Mouse (Mus musculus) C2C12 (cell line): ENCODE measurements around the gene Clstn2. TPM values are rescaled to one million over a fixed set of nuclear protein-coding genes. Genes with fewer than 3 reads are reported as not detected.

Experiments used
- H3K27me3 ChIP-seq: one replicate; pipeline ENCODE4 v1.6.1; 2011; ENCODE audit not compliant: control insufficient read depth, insufficient read depth, insufficient read length
- H3K36me3 ChIP-seq: one replicate; pipeline ENCODE4 v1.6.1; 2011; ENCODE audit not compliant: control insufficient read depth, insufficient read depth
- H3K4me3 ChIP-seq: one replicate; pipeline ENCODE4 v1.5.1; 2011; ENCODE audit warnings: mild to moderate bottlenecking, control low read depth; ENCODE audit not compliant: poor library complexity, insufficient read depth, severe bottlenecking
- H3K79me2 ChIP-seq: one replicate; pipeline ENCODE4 v1.6.1; 2011; ENCODE audit not compliant: control insufficient read depth, insufficient read depth
- H3K79me3 ChIP-seq: one replicate; pipeline ENCODE4 v1.6.1; 2011; ENCODE audit warnings: low read depth, control low read depth
- H3ac ChIP-seq: one replicate; pipeline ENCODE3; 2011; ENCODE audit warnings: low read depth; ENCODE audit not compliant: control insufficient read depth, insufficient read length
- CEBPB ChIP-seq: IDR thresholded peaks from one replicate; pipeline ENCODE4 v1.6.1; 2011; ENCODE audit warnings: low read depth, mild to moderate bottlenecking, control low read depth, moderate library complexity
- CTCF ChIP-seq: IDR thresholded peaks from one replicate; pipeline ENCODE4 v1.5.1; 2011; ENCODE audit not compliant: control insufficient read depth, insufficient read depth, insufficient read length
- FOSL1 ChIP-seq: IDR thresholded peaks from one replicate; pipeline ENCODE4 v1.8.0; 2011; ENCODE audit warnings: mild to moderate bottlenecking, low read length; ENCODE audit not compliant: poor library complexity, insufficient read depth, severe bottlenecking
- MAX ChIP-seq: IDR thresholded peaks from one replicate; pipeline ENCODE4 v1.6.1; 2011; ENCODE audit warnings: mild to moderate bottlenecking, control low read depth
- MYOD1 ChIP-seq: IDR thresholded peaks from one replicate; pipeline ENCODE4 v1.6.1; 2011; ENCODE audit warnings: low read depth; ENCODE audit not compliant: control insufficient read depth, insufficient read length
- MYOG ChIP-seq: IDR thresholded peaks from one replicate; pipeline ENCODE4 v1.6.1; 2011; ENCODE audit not compliant: control insufficient read depth, insufficient read length; ENCODE audit errors: extremely low read depth
- USF1 ChIP-seq: IDR thresholded peaks from one replicate; pipeline ENCODE4 v1.6.1; 2011; ENCODE audit warnings: low read depth, mild to moderate bottlenecking, control low read depth, moderate library complexity
- polyA plus RNA-seq: library from polyadenylated mRNA; unstranded; fragments of >200 nt; fragmentation: generic; extraction: Trizol; gene quantifications from one replicate; pipeline ENCODE4 v1.2.1, GENCODE M21; 2012; ENCODE audit warnings: missing spikeins

Clstn2 gene
- polyA plus RNA-seq, 1 experiment: 0.01 TPM

GRCm38 (mm10) chr9:97699020-97699419 is 334.0 kb downstream of the Clstn2 start:
- Histone ChIP-seq H3K27me3 (no peaks in the 10 kb centered on the region), H3K79me2 (no peaks in the 10 kb centered on the region), H3ac (no peak overlapping the region), H3K79me3 (no peaks in the 10 kb centered on the region), H3K36me3 (no peaks in the 10 kb centered on the region), H3K4me3 (no peak overlapping the region)
- TF ChIP-seq MYOD1: no peak
- TF ChIP-seq MAX: no peak
- TF ChIP-seq MYOG: no peak
- no peak for TF ChIP-seq USF1
- TF ChIP-seq CTCF: no peak
- TF ChIP-seq CEBPB: no peak
- TF ChIP-seq FOSL1: no peak

- Histone ChIP-seq H3K79me2 (no peaks in the 10 kb centered on the region), H3ac (no peak overlapping the region), H3K27me3 (no peaks in the 10 kb centered on the region), H3K4me3 (no peak overlapping the region), H3K79me3 (no peaks in the 10 kb centered on the region), H3K36me3 (no peaks in the 10 kb centered on the region)
- TF ChIP-seq MYOD1: no peak
- TF ChIP-seq FOSL1: no peak
- TF ChIP-seq MAX: no peak
- TF ChIP-seq CEBPB: no peak
- TF ChIP-seq USF1: no peak
- TF ChIP-seq MYOG: no peak
- no peak for TF ChIP-seq CTCF
These were observed 334.9 kb downstream of the Clstn2 start for GRCm38 (mm10) chr9:97698071-97698470.

DNA sequence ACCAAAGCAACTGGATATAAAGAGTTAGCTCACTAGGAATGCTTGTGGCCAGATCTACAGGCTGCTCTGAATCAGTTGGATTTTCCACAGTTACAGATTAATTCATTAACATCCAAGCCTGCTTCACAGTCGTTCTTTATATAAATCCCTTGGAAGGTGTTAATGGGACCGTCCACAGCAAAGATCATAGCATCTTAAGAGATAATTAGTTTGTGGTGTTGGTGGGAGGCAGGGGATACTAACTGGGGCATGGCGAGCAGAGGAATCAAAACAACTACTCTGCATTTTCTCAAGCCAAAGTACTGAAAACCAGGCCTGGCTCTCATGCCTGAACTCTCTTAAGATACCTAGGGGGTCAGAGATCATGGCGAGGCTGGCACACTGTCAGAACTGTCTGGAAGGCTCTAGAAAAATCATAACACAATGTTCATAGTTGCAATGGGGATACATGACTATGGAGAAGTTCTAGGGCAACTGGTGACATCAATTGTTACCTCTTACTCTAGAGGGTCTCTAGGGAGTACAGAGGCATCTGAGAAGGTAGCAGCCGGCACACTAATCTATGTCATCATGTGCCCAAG is 336.2 kb downstream of the Clstn2 start:
- H3K4me3 ChIP-seq: no peak overlapping the region
- no peaks in the 10 kb centered on the region for H3K27me3 ChIP-seq
- no peaks in the 10 kb centered on the region for H3K79me2 ChIP-seq
- no peaks in the 10 kb centered on the region for H3K79me3 ChIP-seq
- H3K36me3 ChIP-seq: no peaks in the 10 kb centered on the region
- no peak overlapping the region for H3ac ChIP-seq
- TF ChIP-seq FOSL1 (no peak), MYOG (no peak), MAX (no peak), USF1 (no peak), CEBPB (no peak), MYOD1 (no peak), CTCF (no peak)

DNA sequence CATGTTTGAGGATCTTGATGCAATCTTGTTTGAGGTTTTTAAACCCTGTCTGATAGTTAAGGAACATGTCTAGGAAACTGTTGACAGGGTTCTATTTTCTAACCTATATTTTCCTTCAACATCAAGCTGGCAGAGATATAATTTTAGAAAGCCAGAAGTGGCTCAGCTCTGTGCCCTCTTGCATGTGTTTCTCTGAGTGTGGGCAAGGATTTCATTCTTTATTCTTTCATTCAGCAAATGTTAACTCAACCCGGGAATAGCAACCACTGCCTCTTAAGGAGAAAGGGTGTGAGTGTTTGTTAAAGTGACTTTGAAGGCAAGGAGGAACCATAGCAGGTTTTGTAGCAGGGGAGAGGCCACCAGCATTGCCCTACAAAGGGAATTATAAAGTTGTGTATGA is 337.7 kb downstream of the Clstn2 start:
- H3K4me3 ChIP-seq: no peak overlapping the region
- H3K79me2 ChIP-seq: no peaks in the 10 kb centered on the region
- no peak for TF ChIP-seq CEBPB
- TF ChIP-seq MAX: no peak
- no peak for TF ChIP-seq MYOD1
- TF ChIP-seq CTCF: no peak
- no peak for TF ChIP-seq FOSL1
- TF ChIP-seq USF1: no peak
- no peak for TF ChIP-seq MYOG
- no peak overlapping the region for H3ac ChIP-seq
- H3K36me3 ChIP-seq: no peaks in the 10 kb centered on the region
- H3K27me3 ChIP-seq: no peaks in the 10 kb centered on the region
- H3K79me3 ChIP-seq: no peaks in the 10 kb centered on the region

DNA sequence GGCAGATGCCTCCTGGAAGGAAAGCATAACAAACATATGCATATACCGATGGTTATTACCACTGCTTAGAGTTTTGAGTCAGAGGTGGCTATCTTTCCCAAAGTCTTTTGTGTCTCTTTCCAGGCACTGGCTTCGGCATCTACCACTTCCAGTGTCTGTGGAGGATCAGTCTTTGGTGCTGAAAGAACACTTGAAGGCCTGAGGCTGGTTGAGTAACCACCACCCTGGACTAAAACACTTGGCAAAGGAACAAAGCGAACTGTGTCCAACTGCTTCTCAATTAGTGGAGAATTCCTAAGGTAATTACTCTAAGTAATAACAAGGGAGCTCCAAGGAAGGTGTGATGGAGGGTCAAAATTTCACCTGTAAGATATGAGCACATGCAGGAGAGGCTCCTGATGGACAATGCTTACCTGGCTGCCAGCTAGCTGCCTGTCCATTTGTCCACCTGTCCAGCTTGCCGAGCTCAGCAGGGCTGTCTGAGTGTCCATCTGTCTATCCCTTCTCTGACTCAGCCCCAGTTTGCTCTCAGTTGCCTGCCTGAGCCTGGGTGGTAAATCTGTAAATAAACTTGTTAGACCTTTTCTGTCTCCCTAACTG is 346.1 kb downstream of the Clstn2 start:
- Histone ChIP-seq H3K79me2 (no peaks in the 10 kb centered on the region), H3K27me3 (no peaks in the 10 kb centered on the region), H3K79me3 (no peaks in the 10 kb centered on the region), H3ac (no peak overlapping the region), H3K4me3 (no peak overlapping the region), H3K36me3 (no peaks in the 10 kb centered on the region)
- TF ChIP-seq FOSL1 (no peak), MAX (no peak), CEBPB (no peak)

- Histone ChIP-seq H3K4me3 (no peak overlapping the region), H3K27me3 (no peaks in the 10 kb centered on the region), H3K36me3 (no peaks in the 10 kb centered on the region), H3ac (no peak overlapping the region), H3K79me3 (no peaks in the 10 kb centered on the region), H3K79me2 (no peaks in the 10 kb centered on the region)
- no peak for TF ChIP-seq MYOD1
- TF ChIP-seq CTCF: no peak
- no peak for TF ChIP-seq MAX
- TF ChIP-seq USF1: no peak
- no peak for TF ChIP-seq FOSL1
- no peak for TF ChIP-seq MYOG
- no peak for TF ChIP-seq CEBPB
These were observed 347.3 kb downstream of the Clstn2 start for GRCm38 (mm10) chr9:97685664-97686063.
